Mouse (Mus musculus) thymus, adult 2 months (tissue): ENCODE data around the gene Tmem136.

Source experiments
- CTCF ChIP-seq: fragments of 200-500 bp; IDR thresholded peaks from 2 replicates; pipeline ENCODE4 v1.5.1; 2012; ENCODE audit warnings: mild to moderate bottlenecking, control low read depth, low read length, moderate library complexity, borderline replicate concordance; ENCODE audit not compliant: control insufficient read depth, poor library complexity, insufficient read depth; ENCODE audit errors: extremely low read depth
- POLR2A ChIP-seq: fragments of 200-500 bp; IDR thresholded peaks from 2 replicates; pipeline ENCODE4 v1.6.1; 2012; ENCODE audit warnings: mild to moderate bottlenecking, low read length, control low read depth, moderate library complexity; ENCODE audit not compliant: control insufficient read depth, poor library complexity, insufficient read depth; ENCODE audit errors: extremely low read depth

- TF ChIP-seq POLR2A (no peak), CTCF (no peak)
Measured at GRCm38 (mm10) chr9:43149498-43149897, 33.1 kb upstream of the Tmem136 start.
